Mouse (Mus musculus): ENCODE measurements around the gene Mgea5.
"Not testable (repeated sequence)": the region's sequence is repeated elsewhere in the genome, so short reads cannot be mapped to it uniquely, and the experiment has no call there.

Gene Mgea5

DNA sequence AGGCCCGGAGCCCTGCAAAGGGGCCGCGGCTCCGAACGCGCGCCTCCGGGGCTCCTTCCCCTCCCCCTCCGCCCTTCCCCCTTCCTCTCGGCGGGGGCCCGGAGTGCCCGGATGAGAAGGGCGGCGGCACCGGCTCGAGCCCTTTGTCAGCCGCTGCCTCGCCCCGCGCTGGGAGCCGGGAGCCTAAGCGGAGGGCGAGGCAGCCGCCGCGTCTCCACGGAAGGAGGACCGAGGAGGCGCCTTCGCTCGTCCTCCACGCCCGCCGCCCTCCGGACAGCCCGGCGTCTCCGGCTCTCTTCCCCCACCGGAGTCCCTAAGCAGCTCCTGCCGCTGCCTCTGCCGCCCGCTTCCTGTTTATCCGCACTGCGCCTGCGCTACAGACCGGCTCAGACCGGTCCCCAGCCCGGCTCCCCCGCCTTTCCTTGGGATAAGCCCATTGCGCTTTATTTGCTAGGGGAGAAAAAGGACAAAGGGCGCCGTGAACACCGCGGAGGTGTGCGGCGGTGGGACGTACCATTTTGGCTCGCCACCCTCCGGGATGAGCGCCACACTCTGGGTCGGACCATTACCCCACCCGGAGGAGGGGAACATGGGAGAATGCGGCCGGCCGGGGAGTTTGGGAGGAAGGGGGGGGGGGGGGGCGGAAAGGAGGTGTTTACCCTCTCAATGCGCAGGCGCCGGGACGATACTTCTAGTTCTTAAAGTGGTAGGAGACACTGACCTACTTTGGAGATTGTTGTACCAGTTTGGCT, at the start of gene Mgea5:
TSS of gene Mgea5 (minus strand) at position 657 of the 752 bp plus-strand sequence.
- peak; percentile 99 for DNase-seq (ENCODE audit: low read depth, low spot score)

GRCm38 (mm10) chr19:45830679-45831078, 47.0 kb upstream of the Mgea5 start:
- no peak for DNase-seq (ENCODE audit: low read depth, low spot score)

DNA sequence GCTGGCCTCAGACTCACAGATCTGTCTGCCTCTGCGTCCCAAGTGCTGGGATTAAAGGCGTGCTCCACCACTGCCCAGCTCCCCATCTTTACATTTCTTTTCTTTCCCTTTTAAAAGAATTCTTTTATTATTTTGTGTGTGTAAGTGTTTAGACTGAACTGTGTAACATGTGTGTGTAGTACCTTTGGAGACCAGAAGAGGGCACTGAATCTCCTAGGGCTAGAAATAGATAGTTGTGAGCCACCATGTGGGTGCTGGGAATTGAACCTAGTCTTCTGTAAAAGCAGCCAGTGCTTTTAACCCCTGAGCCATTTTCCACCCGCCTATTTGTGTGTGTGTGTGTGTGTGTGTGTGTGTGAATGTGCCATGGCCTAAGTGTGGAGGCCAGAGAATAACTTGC, 44.1 kb upstream of the Mgea5 start:
- DNase-seq (ENCODE audit: low read depth, low spot score), result no peak

- DNase-seq (ENCODE audit: low read depth, low spot score), result no peak
Measured at GRCm38 (mm10) chr19:45827125-45827524, 43.5 kb upstream of the Mgea5 start.

- no peak for DNase-seq (ENCODE audit: low read depth, low spot score)
Measured at GRCm38 (mm10) chr19:45826146-45826545, 42.5 kb upstream of the Mgea5 start.

DNA sequence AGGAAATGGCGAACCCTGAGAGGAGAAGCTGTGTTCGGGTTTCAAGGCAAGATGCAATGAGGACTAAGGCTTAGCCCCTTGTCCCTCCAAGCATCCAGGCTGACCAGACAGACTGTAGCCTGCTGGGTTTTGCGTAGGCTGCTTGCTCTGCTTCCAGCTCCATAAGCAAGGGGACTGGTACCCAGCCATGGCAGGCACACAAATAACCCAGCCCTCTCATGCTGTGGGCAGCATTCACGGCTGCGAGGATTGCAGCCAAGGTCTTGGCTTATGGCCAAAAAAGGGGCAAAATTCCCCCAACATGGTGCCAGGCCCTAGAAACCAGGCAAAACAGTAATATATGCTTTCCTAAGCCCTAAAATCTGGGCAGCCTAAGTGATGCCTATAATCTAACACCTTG, 38.2 kb upstream of the Mgea5 start:
- DNase-seq (ENCODE audit: low read depth, low spot score), result no peak

- no peak for DNase-seq (ENCODE audit: low read depth, low spot score)
Measured at GRCm38 (mm10) chr19:45817816-45818490, 34.3 kb upstream of the Mgea5 start.

DNA sequence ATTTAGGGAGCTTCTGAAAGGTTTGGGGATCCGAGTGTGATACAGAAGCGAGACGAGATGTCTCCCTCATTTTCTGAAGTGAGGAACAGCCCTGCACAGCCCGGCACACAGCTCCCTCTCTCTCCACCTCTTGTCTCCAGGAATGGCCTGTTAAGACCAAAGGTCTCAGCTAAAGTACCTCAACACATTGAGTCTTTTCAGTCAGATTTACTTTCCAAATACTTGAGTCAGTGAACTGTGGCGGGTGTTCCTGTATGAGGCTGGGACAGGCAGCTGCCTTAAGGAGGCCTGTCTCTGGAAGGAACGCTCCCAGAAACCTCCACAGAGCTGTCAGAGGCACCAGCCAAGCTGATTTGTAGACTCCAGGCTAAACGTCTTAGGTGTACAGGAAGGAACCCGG, 33.1 kb upstream of the Mgea5 start:
- DNase-seq (ENCODE audit: low read depth, low spot score), result no peak

GRCm38 (mm10) chr19:45815831-45816405, 32.3 kb upstream of the Mgea5 start, which contains the start of gene Kcnip2:
Kcnip2 (minus strand) TSS chr19:45816061.
- no peak for DNase-seq (ENCODE audit: low read depth, low spot score)

- no peak for DNase-seq (ENCODE audit: low read depth, low spot score)
Measured at GRCm38 (mm10) chr19:45815170-45815569, 31.5 kb upstream of the Mgea5 start.

- DNase-seq (ENCODE audit: low read depth, low spot score), result no peak
Measured at GRCm38 (mm10) chr19:45813801-45814200, 30.2 kb upstream of the Mgea5 start.

DNA sequence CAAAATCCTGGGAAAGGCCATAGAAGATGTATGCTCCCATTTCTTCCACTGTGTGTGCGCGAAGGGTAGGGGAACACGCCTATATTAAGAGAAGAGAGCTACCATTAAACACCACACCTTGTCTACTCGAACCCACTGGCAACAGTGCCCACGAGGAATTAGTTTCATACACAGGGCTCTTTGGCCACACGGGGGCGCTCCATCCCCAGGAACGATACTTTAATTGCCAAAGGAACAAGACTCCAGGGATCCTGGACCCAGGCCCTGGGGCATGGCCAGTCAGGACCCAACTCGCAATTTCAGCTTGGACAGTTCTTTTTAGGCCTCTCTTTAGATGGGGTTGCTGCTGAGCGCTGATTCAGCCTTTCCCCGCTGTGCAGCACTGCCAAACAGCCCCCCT, 29.6 kb upstream of the Mgea5 start:
- peak; percentile 45 for DNase-seq (ENCODE audit: low read depth, low spot score)

GRCm38 (mm10) chr19:45812673-45813252, 29.1 kb upstream of the Mgea5 start:
- DNase-seq (ENCODE audit: low read depth, low spot score), result peak; percentile 32

GRCm38 (mm10) chr19:45812115-45812514, 28.5 kb upstream of the Mgea5 start:
- no peak for DNase-seq (ENCODE audit: low read depth, low spot score)

- no peak for DNase-seq (ENCODE audit: low read depth, low spot score)
Measured at GRCm38 (mm10) chr19:45811028-45811674, 27.5 kb upstream of the Mgea5 start.

DNA sequence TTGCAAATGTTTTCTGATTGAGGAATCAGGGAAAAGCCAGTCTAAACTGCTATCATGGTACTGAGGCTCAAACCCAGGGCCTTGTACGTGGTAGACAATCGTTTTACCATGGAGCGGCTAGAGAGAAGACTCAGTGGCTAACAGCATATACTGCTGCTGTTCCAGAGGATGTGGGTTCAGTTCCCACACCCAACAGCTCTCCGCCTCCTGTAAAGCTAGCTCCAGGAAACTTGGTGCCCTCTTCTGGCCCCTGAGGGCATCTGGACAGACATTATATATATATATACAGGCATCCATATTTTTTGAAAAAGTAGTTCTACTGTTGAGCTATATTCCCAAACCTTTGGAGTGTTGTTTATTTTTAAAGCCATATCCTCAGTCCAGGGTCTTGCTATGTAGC, 24.1 kb upstream of the Mgea5 start:
- no peak for DNase-seq (ENCODE audit: low read depth, low spot score)

DNA sequence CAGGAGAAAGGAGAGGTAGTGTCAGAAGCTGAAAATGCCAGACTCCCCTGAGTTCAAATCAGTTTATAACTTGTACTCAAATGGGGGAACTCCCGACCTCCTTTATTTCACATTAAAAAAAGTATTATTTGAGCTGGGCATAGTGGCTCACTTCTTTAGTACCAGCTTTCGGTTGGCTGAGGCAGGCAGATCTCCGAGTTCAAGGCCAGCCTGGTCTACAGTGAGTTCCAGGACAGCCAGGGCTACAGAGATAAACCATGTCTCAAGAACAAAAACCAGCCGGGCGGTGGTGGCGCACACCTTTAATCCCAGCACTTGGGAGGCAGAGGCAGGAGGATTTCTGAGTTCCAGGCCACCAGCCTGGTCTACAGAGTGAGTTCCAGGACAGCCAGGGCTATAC, 22.2 kb upstream of the Mgea5 start:
- DNase-seq (ENCODE audit: low read depth, low spot score), result not testable (repeated sequence)

- no peak for DNase-seq (ENCODE audit: low read depth, low spot score)
Measured at GRCm38 (mm10) chr19:45804593-45805368, 21.1 kb upstream of the Mgea5 start.

DNA sequence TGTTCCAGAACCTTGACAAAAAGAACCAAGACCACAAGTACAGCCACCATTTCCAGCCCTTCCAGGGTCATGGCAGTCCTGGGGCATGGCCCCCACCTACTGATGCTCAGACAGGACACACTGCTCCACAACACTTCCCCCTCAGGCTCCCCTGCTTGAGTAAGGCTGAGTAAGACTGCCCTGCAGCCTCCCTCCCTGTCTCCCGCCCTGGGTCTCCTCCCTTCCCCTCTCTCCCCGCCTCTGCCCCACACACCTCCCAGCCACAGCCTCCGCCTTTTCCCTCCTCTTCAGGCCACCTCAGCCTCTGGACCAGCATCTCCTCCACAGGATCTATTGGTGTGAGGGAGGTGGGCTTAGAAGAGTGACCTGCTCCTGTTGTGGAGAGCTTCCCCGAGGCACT, 19.8 kb upstream of the Mgea5 start:
- no peak for DNase-seq (ENCODE audit: low read depth, low spot score)

DNA sequence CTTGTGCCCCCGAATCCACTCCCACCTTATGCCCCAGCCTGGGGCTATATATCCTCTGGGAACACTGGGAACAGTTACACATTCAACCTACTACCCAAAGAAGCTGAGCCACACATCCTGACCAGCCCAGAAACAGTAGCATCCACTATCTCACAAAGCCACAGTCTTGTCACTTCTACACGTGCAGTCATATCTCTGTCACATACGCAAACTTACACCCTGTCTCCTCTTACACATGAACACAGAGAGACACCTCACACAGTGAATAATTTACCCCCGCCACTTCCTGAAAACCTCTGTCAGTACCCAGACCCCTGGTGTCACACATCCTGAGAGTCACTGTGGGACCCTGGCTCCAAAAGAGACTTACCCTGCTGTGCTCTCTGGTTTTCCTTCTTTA, 19.1 kb upstream of the Mgea5 start:
- DNase-seq (ENCODE audit: low read depth, low spot score), result no peak

DNA sequence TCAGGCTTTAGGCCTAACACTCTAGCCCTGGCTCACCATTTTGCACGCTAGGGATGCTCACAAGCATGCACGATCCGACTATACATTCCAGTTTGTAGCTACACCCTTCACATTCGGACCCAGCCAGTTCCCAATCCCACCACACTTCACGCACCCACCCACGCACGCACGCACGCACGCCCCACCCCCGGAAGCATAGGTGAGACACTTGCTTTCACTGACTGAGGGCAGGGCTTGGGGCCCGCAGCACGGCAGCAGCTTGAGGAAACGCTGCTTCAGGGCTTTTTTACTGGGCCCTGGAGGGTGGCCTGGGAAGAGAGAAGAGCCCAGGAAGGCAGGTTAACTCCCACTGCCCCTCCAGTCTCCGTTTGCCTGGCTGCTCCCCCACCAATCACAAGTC, 13.2 kb upstream of the Mgea5 start:
- DNase-seq (ENCODE audit: low read depth, low spot score), result no peak

All from brain, embryonic 18.5 days (tissue).